Mouse (Mus musculus) hindbrain, embryonic 13.5 days (tissue): ENCODE data around the gene Abca14. TPM values are rescaled to one million over a fixed set of nuclear protein-coding genes. Genes with fewer than 3 reads are reported as not detected.
"Not testable (repeated sequence)": the region's sequence is repeated elsewhere in the genome, so short reads cannot be mapped to it uniquely, and the experiment has no call there.

ENCODE experiments used
- ATAC-seq: fragments of 200-750 bp; cut with Nextera tagmentation; 2 replicates; pipeline ENCODE4 v1.8.0; 2017; ENCODE audit warnings: moderate TSS enrichment; ENCODE audit not compliant: low FRiP score
- H3K27ac ChIP-seq: fragments of 300-500 bp; sonication (generic); 2 replicates; pipeline ENCODE4 v1.5.1; 2015; ENCODE audit warnings: inconsistent platforms, mild to moderate bottlenecking, moderate library complexity
- H3K27me3 ChIP-seq: fragments of 300-500 bp; sonication (generic); 2 replicates; pipeline ENCODE4 v1.6.1; 2015; ENCODE audit warnings: mild to moderate bottlenecking, inconsistent platforms
- H3K36me3 ChIP-seq: fragments of 300-500 bp; sonication (generic); 2 replicates; pipeline ENCODE4 v1.6.1; 2015; ENCODE audit warnings: mild to moderate bottlenecking, inconsistent platforms
- H3K4me1 ChIP-seq: fragments of 300-500 bp; sonication (generic); replicated peaks from 2 replicates; pipeline ENCODE4 v1.6.1; 2015; ENCODE audit warnings: inconsistent platforms
- H3K4me2 ChIP-seq: fragments of 300-500 bp; sonication (generic); 2 replicates; pipeline ENCODE4 v1.6.1; 2015; ENCODE audit warnings: inconsistent platforms, mild to moderate bottlenecking, moderate library complexity
- H3K4me3 ChIP-seq: fragments of 300-500 bp; sonication (generic); 2 replicates; pipeline ENCODE4 v1.5.1; 2015; ENCODE audit warnings: mild to moderate bottlenecking, inconsistent platforms
- H3K9ac ChIP-seq: fragments of 300-500 bp; sonication (generic); 2 replicates; pipeline ENCODE4 v1.6.1; 2015; ENCODE audit warnings: mild to moderate bottlenecking, inconsistent platforms
- H3K9me3 ChIP-seq: fragments of 300-500 bp; sonication (generic); 2 replicates; pipeline ENCODE4 v1.6.1; 2016; ENCODE audit warnings: inconsistent platforms
- WGBS: fragments of 180-500 bp; shearing (Covaris S2); methylation state at CpG from one replicate; pipeline ENCODE4 v1.1.7; 2015; 5-methylcytosine and 5-hydroxymethylcytosine counted together
- polyA plus RNA-seq: library from polyadenylated mRNA; unstranded; fragments of >200 nt; fragmentation: Nextera tagmentation; extraction: Ambion mirVana; gene quantifications from 2 replicates; pipeline ENCODE4 v1.2.1, GENCODE M21; 2015

The Abca14 gene
- polyA plus RNA-seq, 1 experiment from 2014 or later, result not detected

DNA sequence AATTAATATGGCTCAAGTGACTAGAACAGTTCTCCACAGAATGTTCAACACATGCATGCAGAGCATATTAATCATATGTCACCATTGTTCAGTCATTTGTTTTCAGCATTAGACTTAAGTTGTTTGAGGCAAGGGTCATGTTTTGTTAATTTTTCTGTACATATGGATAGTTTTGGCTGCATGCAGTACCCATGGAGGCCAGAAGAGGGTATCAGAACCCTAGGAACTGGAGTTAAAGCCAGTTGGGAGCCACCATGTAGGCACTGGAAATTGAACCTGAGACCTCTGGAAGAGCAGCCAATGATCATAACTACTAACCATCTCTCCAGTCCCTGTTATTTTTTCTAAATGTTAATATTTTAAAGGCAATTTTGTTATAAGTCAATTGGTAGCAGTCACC, 37.3 kb downstream of the Abca14 start:
- Histone ChIP-seq H3K4me3 (no peak overlapping the region), H3K27ac (no peak overlapping the region), H3K4me1 (no peaks in the 10 kb centered on the region), H3K27me3 (no peaks in the 10 kb centered on the region), H3K4me2 (no peak overlapping the region), H3K9ac (no peak overlapping the region), H3K9me3 (no peaks in the 10 kb centered on the region), H3K36me3 (no peaks in the 10 kb centered on the region)
- ATAC-seq, result no peak

DNA sequence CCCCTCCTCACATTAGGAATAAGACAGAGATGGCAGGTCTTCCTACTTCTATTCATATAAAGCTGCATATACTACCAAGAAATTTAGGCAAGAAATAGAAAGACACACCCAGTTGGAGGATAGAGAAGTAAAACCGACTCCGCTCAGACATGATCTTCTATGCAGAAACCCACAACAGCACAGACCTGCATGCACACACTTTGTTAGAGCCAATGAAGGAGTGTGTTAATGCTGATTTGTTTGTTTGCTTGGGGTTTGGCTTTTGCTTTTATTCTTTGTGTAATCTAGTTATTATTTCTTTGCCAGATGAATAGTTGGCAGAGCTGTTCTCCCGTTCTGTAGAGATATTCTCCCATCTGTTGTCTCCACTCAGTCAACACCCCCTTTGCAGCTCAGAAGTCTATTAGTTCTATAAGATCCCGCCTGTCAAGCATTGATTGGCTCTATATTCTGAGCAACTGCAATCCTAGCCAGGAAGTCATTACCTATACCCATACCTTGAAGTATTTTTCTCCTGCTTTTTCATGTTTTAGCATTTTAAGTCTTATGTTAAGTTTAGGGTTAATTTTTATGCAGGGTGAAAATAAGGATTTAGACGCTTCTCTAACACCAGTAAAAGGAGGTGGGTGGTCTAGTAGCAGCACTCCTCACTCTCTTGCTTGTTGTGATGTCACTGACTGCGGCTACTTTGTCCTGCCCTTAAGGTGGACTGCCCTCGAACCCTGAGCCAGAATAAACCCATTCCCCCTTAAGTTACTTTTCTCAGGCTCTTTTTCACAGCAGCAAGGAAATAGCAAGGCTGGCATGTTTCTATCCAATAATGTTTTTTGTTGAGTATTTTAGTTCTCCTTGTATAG, 67.6 kb downstream of the Abca14 start:
- Histone ChIP-seq H3K27me3 (no peaks in the 10 kb centered on the region), H3K27ac (no peak overlapping the region), H3K36me3 (no peaks in the 10 kb centered on the region), H3K9ac (no peak overlapping the region), H3K4me3 (no peak overlapping the region), H3K4me1 (no peaks in the 10 kb centered on the region), H3K9me3 (no peaks in the 10 kb centered on the region), H3K4me2 (no peak overlapping the region)
- WGBS, result 84% methylated on average over 7 of the region's 7 CpGs
- no peak for ATAC-seq

DNA sequence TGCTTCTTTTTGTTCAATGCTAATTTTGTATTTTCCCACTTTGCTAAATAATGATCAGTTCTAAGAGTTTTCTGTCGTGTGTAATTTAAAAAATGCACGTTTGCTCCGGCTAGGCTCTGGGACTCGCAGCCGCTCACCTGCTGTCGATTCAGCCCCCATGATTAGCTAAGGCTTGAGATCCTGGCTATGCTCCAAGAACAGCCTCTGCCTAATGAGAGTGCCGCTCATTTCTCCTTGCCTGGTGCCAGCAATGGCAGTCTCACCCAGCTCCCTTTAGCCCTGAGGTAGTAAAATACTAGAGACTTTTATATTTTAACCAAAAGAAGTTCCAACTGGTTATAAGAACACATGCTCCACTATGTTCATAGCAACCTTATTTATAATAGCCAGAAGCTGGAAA, 68.3 kb downstream of the Abca14 start:
- Histone ChIP-seq H3K4me2 (no peak overlapping the region), H3K4me3 (no peak overlapping the region), H3K36me3 (no peaks in the 10 kb centered on the region), H3K27me3 (no peaks in the 10 kb centered on the region), H3K4me1 (no peaks in the 10 kb centered on the region), H3K27ac (no peak overlapping the region), H3K9ac (no peak overlapping the region), H3K9me3 (no peaks in the 10 kb centered on the region)
- 66% methylated on average over 7 of the region's 7 CpGs for WGBS
- peak; percentile 43; the same call in 1 of the 2 replicates for ATAC-seq

GRCm38 (mm10) chr7:120285286-120285685, 81.5 kb downstream of the Abca14 start:
- H3K27me3 ChIP-seq, result no peaks in the 10 kb centered on the region
- no peak overlapping the region for H3K4me2 ChIP-seq
- no peak overlapping the region for H3K9ac ChIP-seq
- WGBS, result 81% methylated on average over 3 of the region's 3 CpGs
- H3K27ac ChIP-seq, result no peak overlapping the region
- no peak overlapping the region for H3K4me3 ChIP-seq
- ATAC-seq, result no peak
- H3K9me3 ChIP-seq, result no peaks in the 10 kb centered on the region
- H3K4me1 ChIP-seq, result no peaks in the 10 kb centered on the region
- no peaks in the 10 kb centered on the region for H3K36me3 ChIP-seq

DNA sequence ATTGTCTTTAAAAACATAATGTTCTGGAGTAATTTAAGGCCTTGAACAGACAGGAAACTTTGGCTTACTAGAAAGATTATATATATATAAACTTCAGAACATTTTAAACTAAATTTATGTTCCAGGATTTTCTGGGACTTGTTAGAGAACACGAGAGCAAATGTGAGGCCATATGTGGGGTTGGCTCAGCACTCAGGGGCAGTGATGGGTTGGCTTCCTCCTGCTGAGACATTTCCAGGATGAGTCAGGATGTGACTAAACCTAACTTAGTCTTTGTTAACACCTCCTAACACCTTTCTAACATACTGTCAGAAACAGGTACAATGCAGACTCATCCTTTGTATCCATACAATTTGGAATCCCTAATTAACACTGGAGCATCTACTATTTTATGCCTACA, 112.3 kb downstream of the Abca14 start:
- Histone ChIP-seq H3K27me3 (no peaks in the 10 kb centered on the region), H3K36me3 (no peaks in the 10 kb centered on the region), H3K4me3 (no peak overlapping the region), H3K9ac (no peak overlapping the region), H3K4me1 (no peaks in the 10 kb centered on the region), H3K9me3 (no peaks in the 10 kb centered on the region), H3K4me2 (no peak overlapping the region), H3K27ac (no peak overlapping the region)
- ATAC-seq, result no peak
- WGBS, result 84% methylated on average over 1 of the region's 1 CpGs

- 47% methylated on average over 4 of the region's 4 CpGs for WGBS
Measured at GRCm38 (mm10) chr7:120322963-120323362, 119.2 kb downstream of the Abca14 start.

GRCm38 (mm10) chr7:120325911-120326310, 122.2 kb downstream of the Abca14 start:
- H3K36me3 ChIP-seq, result not testable (repeated sequence)

More at GRCm38 (mm10) chr7:120322963-120323362, 119.2 kb downstream of the Abca14 start:
- no peak overlapping the region for H3K9ac ChIP-seq
- H3K4me1 ChIP-seq, result peaks cover 4% of the 10 kb centered on the region
- no peaks in the 10 kb centered on the region for H3K36me3 ChIP-seq
- no peaks in the 10 kb centered on the region for H3K9me3 ChIP-seq
- H3K4me3 ChIP-seq, result no peak overlapping the region
- no peak overlapping the region for H3K27ac ChIP-seq
- no peak for ATAC-seq
- H3K4me2 ChIP-seq, result no peak overlapping the region
- H3K27me3 ChIP-seq, result peaks cover 5% of the 10 kb centered on the region; the same call in 1 of the 2 replicates

GRCm38 (mm10) chr7:120327220-120328073, 123.7 kb downstream of the Abca14 start:
- Histone ChIP-seq H3K9me3 (no peaks in the 10 kb centered on the region), H3K4me1 (peaks cover 5% of the 10 kb centered on the region), H3K4me3 (peak overlapping the region; percentile 28), H3K9ac (0 out of 2 replicates have a peak overlapping the region, but pooled peaks have one; percentile 11), H3K27ac (no peak overlapping the region), H3K4me2 (peak overlapping the region; percentile 54), H3K27me3 (peaks cover 8% of the 10 kb centered on the region; the same call in 1 of the 2 replicates), H3K36me3 (no peaks in the 10 kb centered on the region)
- ATAC-seq, result peak; percentile 61; the same call in 1 of the 2 replicates
- WGBS, result 22% methylated on average over 22 of the region's 22 CpGs

More at GRCm38 (mm10) chr7:120325911-120326310, 122.2 kb downstream of the Abca14 start:
- not testable (repeated sequence) for ATAC-seq, H3K4me1 ChIP-seq, H3K4me3 ChIP-seq, H3K27me3 ChIP-seq, H3K4me2 ChIP-seq, H3K27ac ChIP-seq, H3K9ac ChIP-seq, H3K9me3 ChIP-seq
- WGBS, result 72% methylated on average over 2 of the region's 2 CpGs

- Histone ChIP-seq H3K9ac (0 out of 2 replicates have a peak within 1 kb of the TSS, but pooled peaks have one; percentile 11), H3K36me3 (no peaks in the 10 kb centered on the region), H3K27ac (no peak within 1 kb of the TSS), H3K4me2 (peak within 1 kb of the TSS; percentile 54), H3K4me3 (peak within 1 kb of the TSS; percentile 28), H3K4me1 (peaks cover 5% of the 10 kb centered on the region), H3K9me3 (no peaks in the 10 kb centered on the region), H3K27me3 (peaks cover 8% of the 10 kb centered on the region; the same call in 1 of the 2 replicates)
- peak; percentile 61; the same call in 1 of the 2 replicates for ATAC-seq
- WGBS, result 84% methylated on average over 22 of the region's 22 CpGs
Measured at GRCm38 (mm10) chr7:120328087-120328793, 124.5 kb downstream of the Abca14 start, which contains the start of gene Abca15. Gene Abca15 (plus strand): TSS chr7:120328670.

DNA sequence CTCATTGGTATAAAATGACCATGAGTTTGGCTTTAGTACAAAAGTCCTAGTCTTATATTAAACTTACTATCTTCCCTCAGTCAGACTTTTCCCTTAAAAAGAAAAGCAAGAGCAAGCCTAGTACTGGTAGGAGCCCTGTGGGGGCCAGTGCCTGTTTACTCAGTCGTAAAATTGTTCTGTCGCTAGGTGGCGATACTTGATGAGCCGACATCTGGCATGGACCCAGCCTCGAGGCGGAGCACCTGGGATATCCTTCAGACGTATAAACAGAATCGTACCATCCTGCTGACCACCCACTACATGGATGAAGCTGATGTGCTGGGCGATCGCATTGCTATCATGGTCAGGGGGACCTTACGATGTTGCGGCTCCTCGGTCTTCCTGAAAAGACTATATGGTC, 157.4 kb downstream of the Abca14 start:
- Histone ChIP-seq H3K4me3 (no peak overlapping the region), H3K4me2 (no peak overlapping the region), H3K9me3 (no peaks in the 10 kb centered on the region), H3K9ac (no peak overlapping the region), H3K4me1 (no peaks in the 10 kb centered on the region), H3K36me3 (no peaks in the 10 kb centered on the region), H3K27me3 (no peaks in the 10 kb centered on the region), H3K27ac (no peak overlapping the region)
- ATAC-seq, result no peak
- WGBS, result 43% methylated on average over 13 of the region's 13 CpGs
